Mouse (Mus musculus) neutrophil, adult 59 days (primary cell): ENCODE data around the gene Lingo4. TPM values are rescaled to one million over a fixed set of nuclear protein-coding genes. Genes with fewer than 3 reads are reported as not detected.

ENCODE experiments used
- total RNA-seq, 2 experiments: library from RNA; stranded (reverse); gene quantifications; 1 replicate in 1 of 2; 2 replicates in 1 of 2; pipeline ENCODE4 v1.2.4; 2023

Lingo4 gene
- under 1 TPM in 1 of 2 experiments, not detected in 1; 0.18 TPM for total RNA-seq

DNA sequence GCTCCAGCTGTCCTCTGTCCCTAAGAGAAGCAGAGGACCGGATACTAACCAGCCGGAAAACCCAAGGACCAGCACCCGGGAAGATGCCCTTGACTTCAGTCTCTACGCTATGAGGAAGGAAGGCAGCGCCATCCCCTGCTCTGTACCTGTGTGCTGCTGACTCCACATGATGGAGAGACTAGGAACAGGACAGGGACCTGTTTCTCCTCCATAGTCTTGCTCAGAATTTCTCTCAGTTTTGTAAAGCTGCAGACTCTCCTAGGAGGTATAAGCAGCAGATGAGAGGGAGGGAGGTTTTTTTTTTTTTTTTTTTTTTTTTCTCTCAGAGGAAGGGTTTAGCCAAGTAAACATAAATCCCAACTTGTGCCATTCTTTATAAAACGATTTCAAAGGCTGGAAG lies at the start of gene Lingo4:
TSS of gene Lingo4 (plus strand) at position 301 of the 400 bp plus-strand sequence.

DNA sequence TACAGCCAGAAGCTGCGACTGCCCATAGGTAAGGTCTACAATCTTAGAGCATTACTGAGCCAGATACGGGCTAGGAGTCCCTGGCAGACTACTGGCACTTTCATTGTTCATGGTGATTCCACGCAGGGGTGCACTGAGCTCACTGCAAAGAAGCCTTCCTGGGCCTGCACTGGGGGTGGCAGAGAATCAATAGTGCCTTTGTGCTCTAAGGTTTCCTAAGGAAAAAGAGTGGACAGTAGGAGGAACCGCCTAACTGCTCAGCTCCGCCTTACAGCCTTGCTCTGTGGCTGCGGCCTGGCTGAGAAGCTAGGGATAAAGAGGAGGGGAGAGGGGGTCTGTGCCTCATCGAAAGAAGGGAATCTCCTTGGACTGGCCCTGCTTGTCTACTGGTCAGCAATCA lies 36.2 kb upstream of the Lingo4 start, which contains the start of gene C2cd4d:
TSS of gene C2cd4d (plus strand) at position 301 of the 400 bp plus-strand sequence.

DNA sequence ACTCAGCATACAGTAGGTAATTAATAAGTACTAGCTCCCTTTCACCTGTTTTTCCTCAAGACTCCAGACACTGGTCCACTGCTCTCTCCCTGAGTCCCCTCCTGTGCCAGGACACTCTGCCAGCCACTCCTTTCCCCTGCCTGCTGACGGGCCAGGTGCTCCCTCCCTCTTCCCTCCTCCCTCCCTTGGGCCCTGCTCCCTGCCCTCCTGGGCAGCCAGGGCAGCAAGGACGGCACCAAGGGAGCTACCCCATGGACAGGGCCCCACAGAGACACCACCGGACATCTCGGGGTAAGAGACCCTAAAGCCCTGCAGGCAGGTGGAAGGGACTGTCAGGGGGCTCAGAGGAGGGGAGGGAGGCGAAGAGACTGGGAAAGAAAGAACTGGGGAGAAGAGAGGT lies 25.7 kb upstream of the Lingo4 start, which contains the start of gene Rorc:
TSS of gene Rorc (plus strand) at position 154 of the 400 bp plus-strand sequence.

DNA sequence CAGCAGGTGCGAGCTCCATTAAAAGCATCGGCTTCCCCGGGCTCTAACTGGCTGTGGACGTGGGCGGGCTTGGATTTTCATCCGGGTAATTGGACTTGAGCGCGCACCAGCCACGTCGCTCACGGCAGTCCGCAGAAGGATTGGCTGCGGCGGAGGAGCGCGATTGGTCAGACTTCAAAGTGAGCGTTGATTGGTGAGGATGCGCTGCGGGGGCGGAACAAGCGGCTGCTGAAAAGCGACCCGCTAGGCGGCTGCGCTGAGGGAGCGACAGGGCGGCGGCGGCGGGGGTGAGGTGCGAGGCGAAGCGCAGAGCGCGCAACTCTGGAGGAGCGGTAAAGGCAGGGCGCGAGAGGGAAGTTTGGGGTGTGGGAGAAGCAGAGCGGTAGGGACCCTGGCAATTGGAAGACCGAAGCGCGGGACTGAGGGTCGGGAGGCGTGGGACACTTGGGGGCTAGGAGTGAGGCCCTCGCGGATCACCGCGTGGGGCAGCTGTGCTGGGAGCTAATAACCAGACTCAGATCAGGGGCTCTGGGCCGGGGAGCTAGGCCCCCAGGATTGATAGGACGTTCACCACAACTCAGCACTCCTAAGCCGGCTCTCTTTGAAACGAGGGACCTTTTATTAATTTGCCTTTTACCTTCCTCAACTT lies 14.8 kb downstream of the Lingo4 start, which contains the start of gene Tdrkh:
TSS of gene Tdrkh (plus strand) at position 243 of the 649 bp plus-strand sequence.

DNA sequence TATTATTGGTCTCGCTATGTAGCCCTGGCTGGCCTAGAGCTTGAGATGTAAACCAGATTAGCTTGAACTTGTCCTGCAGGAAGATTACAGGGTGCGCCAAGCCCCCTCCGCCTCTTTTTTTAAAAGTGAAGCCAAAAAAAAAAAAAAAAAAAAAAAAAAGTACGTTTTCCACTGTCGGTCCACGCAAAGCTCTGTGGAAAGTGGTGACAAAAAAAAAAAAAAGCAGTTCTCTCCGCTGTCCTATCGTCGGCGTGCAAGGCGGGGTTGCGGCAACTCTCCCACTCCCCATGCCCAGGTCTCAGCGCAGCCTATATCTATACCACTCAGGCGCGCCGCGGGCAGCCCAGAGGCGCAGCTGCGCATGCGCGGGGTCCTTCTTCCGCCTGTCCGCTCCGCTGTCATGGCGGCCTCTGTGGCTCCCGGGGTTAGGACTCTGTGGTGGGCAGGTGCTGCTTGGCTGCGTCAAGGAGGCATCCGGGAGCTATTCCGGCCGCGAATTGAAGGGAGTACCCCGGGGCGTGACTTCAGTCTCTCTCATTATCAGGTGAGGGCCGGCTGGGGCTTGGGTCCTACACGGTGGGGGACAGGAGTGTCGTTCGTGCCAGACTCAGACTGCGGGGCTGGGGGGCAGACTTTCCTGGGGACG lies 44.8 kb downstream of the Lingo4 start, which contains the start of gene Mrpl9:
TSS of gene Mrpl9 (plus strand) at position 368 of the 646 bp plus-strand sequence.

DNA sequence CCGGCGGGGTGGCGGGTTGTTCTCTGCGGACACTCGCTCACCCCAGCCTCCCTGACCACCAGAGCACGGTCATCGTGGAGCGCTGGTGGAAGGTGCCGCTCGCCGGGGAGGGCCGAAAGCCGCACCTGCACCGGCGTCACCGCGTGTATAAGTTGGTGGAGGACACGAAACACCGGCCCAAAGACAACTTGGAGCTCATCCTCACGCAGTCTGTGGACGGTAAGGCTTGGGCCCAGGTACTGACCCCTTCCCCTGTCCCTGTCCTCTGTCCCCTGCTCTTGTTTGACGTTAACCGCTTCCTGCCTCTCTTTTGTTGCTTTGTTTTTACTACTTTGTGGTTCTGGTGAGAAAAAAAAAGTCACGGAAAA lies 45.3 kb downstream of the Lingo4 start, which contains the start of gene Oaz3:
TSS of gene Oaz3 (minus strand) at position 319 of the 368 bp plus-strand sequence.

Other genes starting within 250 kb of the Lingo4 start
- gene Gm10696, start 220.3 kb upstream of the Lingo4 start, total RNA-seq, result not detected
- not detected for gene Gm5286, start 201.8 kb upstream of the Lingo4 start, total RNA-seq
- not detected for gene Gm4778, start 134.5 kb upstream of the Lingo4 start, total RNA-seq
- gene Them4, start 88.4 kb upstream of the Lingo4 start, total RNA-seq, result 1 to 10 TPM in 1 of 2 experiments, under 1 TPM in 1; 0.82 to 1.5 TPM
- gene Them5, start 56.4 kb upstream of the Lingo4 start, total RNA-seq, result not detected
- not detected for gene C2cd4d, start 36.1 kb upstream of the Lingo4 start, total RNA-seq
- gene Rorc, start 25.7 kb upstream of the Lingo4 start, total RNA-seq, result under 1 TPM in 1 of 2 experiments, not detected in 1; 0.38 TPM
- 1 to 10 TPM in 1 of 2 experiments, under 1 TPM in 1; 1.00 to 1.5 TPM for gene Tdrkh, start 14.8 kb downstream of the Lingo4 start, total RNA-seq
- 10 to 100 TPM; 16.4 to 18.9 TPM for gene Mrpl9, start 44.8 kb downstream of the Lingo4 start, total RNA-seq
- gene Oaz3, start 45.4 kb downstream of the Lingo4 start, total RNA-seq, result not detected
- not detected for gene Celf3, start 79.8 kb downstream of the Lingo4 start, total RNA-seq
- gene Riiad1, start 81.8 kb downstream of the Lingo4 start, total RNA-seq, result 1 to 10 TPM in 1 of 2 experiments, under 1 TPM in 1; 0.82 to 1.1 TPM
- gene Snx27, start 184.2 kb downstream of the Lingo4 start, total RNA-seq, result 10 to 100 TPM; 47.6 to 52.3 TPM
- gene Gm10972, start 244.6 kb downstream of the Lingo4 start, total RNA-seq, result not detected